ENCODE assay signal across 9 mouse cellular contexts in genomic region chr13:54073491-54073890, GRCm38 (mm10). TPM values are rescaled to one million over a fixed set of nuclear protein-coding genes. Genes with fewer than 3 reads are reported as not detected.
A peak's percentile ranks its signal among the peaks of the same experiment; 100 is the strongest.
DNase-seq lines count a peak whose midpoint lies in the region; ATAC-seq and TF ChIP-seq lines count a peak whose summit lies in the region.
"Had no signal": no experiment of that assay in that cellular context is flagged by ENCODE, and none has a peak within 500 bp of the region (broad histone marks: within the 10 kb centered on the region; RNA-seq: fewer than 3 reads in every experiment).

No protein-coding gene starts in this region.

- H3K4me2 ChIP-seq in intestine, embryonic 16.5 days (ENCODE audit: low read depth, low read length): peak overlapping the region; percentile 67
- H3K4me2 ChIP-seq in myocyte (ENCODE audit: low read depth): peak overlapping the region; percentile 83

- peak overlapping the region; percentile 41 for H3K27ac ChIP-seq in brown adipose tissue, adult 24 weeks (replicated peaks; ENCODE audit: low read depth, low read length)
- H3K27ac ChIP-seq in intestine, embryonic 16.5 days (ENCODE audit: low read length): no peak overlapping the region

- H3K9me3 ChIP-seq in intestine, embryonic 16.5 days (ENCODE audit: control insufficient read depth, low read length): no peaks in the 10 kb centered on the region

- WGBS in intestine, embryonic 16.5 days: 66% methylated on average over 2 of the region's 2 CpGs

- no peak for TF ChIP-seq POLR2A in myocyte (IDR thresholded peaks at IDR 0.05; ENCODE audit: insufficient read length, low read depth)

- DNase-seq in left cerebral cortex, postnatal 4 days: peak; percentile 33
- DNase-seq in left cerebral cortex, adult 11 months (ENCODE audit: low spot score): no peak
- no peak for DNase-seq in gastrocnemius, adult 8-10 months (ENCODE audit: low spot score in 2 of 2)
- DNase-seq in thymus, postnatal 36 days: no peak

- H3ac ChIP-seq in myocyte (ENCODE audit: control insufficient read depth, insufficient read length): no peak overlapping the region

- peaks cover 60% of the 10 kb centered on the region for H3K79me2 ChIP-seq in myocyte (ENCODE audit: control insufficient read depth, insufficient read depth)

- intact Hi-C loops in left cerebral cortex, postnatal 4 days (cut with DNase I): no loop called here

- peaks cover 26% of the 10 kb centered on the region for H3K4me1 ChIP-seq in brown adipose tissue, adult 24 weeks (ENCODE audit: control insufficient read depth, insufficient read depth, insufficient read length, low read length)
- H3K4me1 ChIP-seq in intestine, embryonic 16.5 days (ENCODE audit: control insufficient read depth, insufficient read depth, low read length): peaks cover 15% of the 10 kb centered on the region

- H3K4me3 ChIP-seq in brown adipose tissue, adult 24 weeks (ENCODE audit: insufficient read depth, low read depth, low read length): 0 out of 2 replicates have a peak overlapping the region, but pooled peaks have one; percentile 29
- H3K4me3 ChIP-seq in intestine, embryonic 16.5 days (ENCODE audit: low read length): no peak overlapping the region
- H3K4me3 ChIP-seq in myocyte: peak overlapping the region; percentile 82

- H3K9ac ChIP-seq in intestine, embryonic 16.5 days (ENCODE audit: low read depth, low read length): no peak overlapping the region

- H3K27me3 ChIP-seq in intestine, embryonic 16.5 days (replicated peaks; ENCODE audit: control insufficient read depth, insufficient read depth, low read length): no peaks in the 10 kb centered on the region
- H3K27me3 ChIP-seq in myocyte (ENCODE audit: control insufficient read depth, insufficient read depth, insufficient read length): no peaks in the 10 kb centered on the region

- ATAC-seq in intestine, embryonic 16.5 days: no peak
- no peak for ATAC-seq in monocyte, adult 5-6 weeks (replicated peaks; ENCODE audit: insufficient number of reproducible peaks, low FRiP score, low TSS enrichment, poor library complexity, severe bottlenecking)

- H3K36me3 ChIP-seq in intestine, embryonic 16.5 days (ENCODE audit: control insufficient read depth, insufficient read depth, low read length): 0 out of 2 replicates have a peak, but pooled peaks cover 2% of the 10 kb centered on the region
- H3K36me3 ChIP-seq in myocyte (ENCODE audit: control insufficient read depth, insufficient read depth): no peaks in the 10 kb centered on the region

TF ChIP-seq in myocyte, 11 proteins besides CTCF, POLR2A, EP300 and RAD21:
- TF ChIP-seq MYOD1 (IDR thresholded peaks at IDR 0.05; ENCODE audit: control insufficient read depth in 1 of 3, insufficient read length in 2 of 3, low read depth in 2 of 3): no peak
- no peak for TF ChIP-seq POLR2AphosphoS2 (IDR thresholded peaks at IDR 0.05; ENCODE audit: insufficient read length, low read depth)
- TF ChIP-seq TCF12 (IDR thresholded peaks at IDR 0.05; ENCODE audit: insufficient read depth, poor library complexity, severe bottlenecking): no peak
TF ChIP-seq in myocyte: peak in this region for 0.

RNA-seq across cellular contexts. Expression of gene Sfxn1, which starts 1.8 kb away (rescaled TPM):
- total RNA-seq in left cerebral cortex, postnatal 4 days (2021): 10 to 100 TPM; 86.5 to 94.5 TPM
- polyA plus RNA-seq in brown adipose tissue, adult 24 weeks (2012; ENCODE audit: insufficient read depth, insufficient read length, missing spikeins): 109 and 122 TPM in 2 replicates
- polyA plus RNA-seq in intestine, embryonic 16.5 days (2015; fragmentation: Nextera tagmentation; extraction: Ambion mirVana): 88.7 and 90.2 TPM in 2 replicates
- polyA plus RNA-seq in myocyte (2012; fragmentation: generic; extraction: Trizol): 10.9 TPM
- total RNA-seq in gastrocnemius, adult 8-10 months (2022): 1 to 10 TPM; 1.1 to 2.4 (median 1.8) TPM
- total RNA-seq in monocyte, adult 5-6 weeks (2017): 8.5 to 25.4 TPM (median 10.1 TPM) in 3 replicates

RNA-seq across cellular contexts. Expression of gene Drd1, which starts 18.0 kb away (rescaled TPM):
- 10 to 100 TPM; 26.0 to 28.0 TPM for total RNA-seq in left cerebral cortex, postnatal 4 days (2021)
- polyA plus RNA-seq in brown adipose tissue, adult 24 weeks (2012; ENCODE audit: insufficient read depth, insufficient read length, missing spikeins): 0.48 TPM in 1 of 2 replicates, not detected in the other
- 0.15 and 0.16 TPM in 2 replicates for polyA plus RNA-seq in intestine, embryonic 16.5 days (2015; fragmentation: Nextera tagmentation; extraction: Ambion mirVana)
- polyA plus RNA-seq in myocyte (2012; fragmentation: generic; extraction: Trizol): not detected
- total RNA-seq in gastrocnemius, adult 8-10 months (2022): under 1 TPM in 1 of 4 experiments, not detected in 3; 0.07 TPM
- total RNA-seq in monocyte, adult 5-6 weeks (2017): not detected in 3 replicates
- polyA plus RNA-seq: spleen, adult 2 months had no signal

Comparison
In these comparisons a context has a peak if more than half of its experiments do, and no peak if none do; other contexts are left out.
1. RNA of gene Drd1, which starts 18.0 kb away (total RNA-seq): 26.0 to 28.0 TPM in left cerebral cortex, postnatal 4 days; 0.07 TPM in gastrocnemius, adult 8-10 months and not detected in monocyte, adult 5-6 weeks; every median in the first group is over 10 times any median in the second.